Comparison of ENCODE assay signal across 7 mouse cellular contexts in genomic region chr9:63997439-63997838, GRCm38 (mm10). TPM values are rescaled to one million over a fixed set of nuclear protein-coding genes. Genes with fewer than 3 reads are reported as not detected.
DNase-seq lines count a peak whose midpoint lies in the region; ATAC-seq and TF ChIP-seq lines count a peak whose summit lies in the region.

No protein-coding gene starts in this region.

- H3K9me3 ChIP-seq in kidney, embryonic 15.5 days (replicated peaks): no peaks in the 10 kb centered on the region
- H3K9me3 ChIP-seq in ES-E14 (ENCODE audit: control insufficient read depth, insufficient read depth, low read depth, low read length): no peaks in the 10 kb centered on the region
- H3K9me3 ChIP-seq in limb, embryonic 12.5 days: no peaks in the 10 kb centered on the region

- 0 out of 2 replicates have a peak overlapping the region, but pooled peaks have one; percentile 13 for H3K4me2 ChIP-seq in kidney, embryonic 15.5 days
- no peak overlapping the region for H3K4me2 ChIP-seq in limb, embryonic 12.5 days

- no peak overlapping the region for H3K4me3 ChIP-seq in kidney, embryonic 15.5 days (replicated peaks)
- H3K4me3 ChIP-seq in ES-E14 (ENCODE audit: insufficient read depth in 1 of 2, low read depth in 1 of 2, low read length in 2 of 2, poor library complexity in 1 of 2, severe bottlenecking in 1 of 2): no peak overlapping the region
- H3K4me3 ChIP-seq in limb, embryonic 12.5 days (replicated peaks): no peak overlapping the region

- H3K4me1 ChIP-seq in kidney, embryonic 15.5 days: peaks cover 70% of the 10 kb centered on the region
- peaks cover 2 to 5% of the 10 kb centered on the region in 2 experiments; a peak in 1 of 4 replicates for H3K4me1 ChIP-seq in ES-E14 (ENCODE audit: control insufficient read depth in 2 of 2, insufficient read depth in 2 of 2, low read length in 2 of 2, poor library complexity in 1 of 2)
- H3K4me1 ChIP-seq in limb, embryonic 12.5 days (replicated peaks): peaks cover 58% of the 10 kb centered on the region

- H3K36me3 ChIP-seq in kidney, embryonic 15.5 days: peaks cover 70% of the 10 kb centered on the region
- H3K36me3 ChIP-seq in ES-E14 (ENCODE audit: control insufficient read depth, insufficient read depth, low read length, poor library complexity, severe bottlenecking): peaks cover 2% of the 10 kb centered on the region; the same call in 1 of the 2 replicates
- peaks cover 86% of the 10 kb centered on the region for H3K36me3 ChIP-seq in limb, embryonic 12.5 days

- DNase-seq in kidney, adult 11 months: no peak
- no peak for DNase-seq in ES-E14 (ENCODE audit: low read depth, low spot score)
- DNase-seq in adrenal gland, postnatal 36 days: peak; percentile 85 to 87
- no peak for DNase-seq in urinary bladder, postnatal 25 days (ENCODE audit: low spot score)
- no peak for DNase-seq in thymus, postnatal 14 days

- WGBS in kidney, embryonic 15.5 days: 39% methylated on average over 4 of the region's 4 CpGs
- 75% methylated on average over 4 of the region's 4 CpGs for WGBS in limb, embryonic 12.5 days

- peak; percentile 54; the same call in 1 of the 2 replicates for ATAC-seq in kidney, embryonic 15.5 days (replicated peaks; ENCODE audit: low FRiP score)
- no peak for ATAC-seq in limb, embryonic 12.5 days (ENCODE audit: insufficient number of reproducible peaks, insufficient read depth, low FRiP score, low TSS enrichment, low read depth)

- peak overlapping the region; percentile 68 for H3K27ac ChIP-seq in kidney, embryonic 15.5 days
- no peak overlapping the region for H3K27ac ChIP-seq in ES-E14 (ENCODE audit: insufficient read depth, low read depth, low read length, poor library complexity, severe bottlenecking)
- peak overlapping the region; percentile 32 for H3K27ac ChIP-seq in limb, embryonic 12.5 days

- H3K9ac ChIP-seq in kidney, embryonic 15.5 days: no peak overlapping the region
- H3K9ac ChIP-seq in ES-E14 (ENCODE audit: insufficient read depth, low read depth, low read length, poor library complexity, severe bottlenecking): 0 out of 2 replicates have a peak overlapping the region, but pooled peaks have one; percentile 32
- no peak overlapping the region; the same call in 1 of the 2 replicates for H3K9ac ChIP-seq in limb, embryonic 12.5 days (replicated peaks)

- H3K27me3 ChIP-seq in kidney, embryonic 15.5 days: no peaks in the 10 kb centered on the region
- no peaks in the 10 kb centered on the region for H3K27me3 ChIP-seq in limb, embryonic 12.5 days

- in situ Hi-C loops in ES-E14 (cut with MboI; ENCODE audit: low sequenced_read_pairs in 2 of 2, unreplicated experiment in 2 of 2): no loop called here

TF ChIP-seq in ES-E14, 5 proteins besides CTCF, POLR2A, EP300 and RAD21:
- no peak for TF ChIP-seq ZC3H11A (IDR thresholded peaks at IDR 0.05; ENCODE audit: borderline replicate concordance, low read depth, low read length)
- no peak for TF ChIP-seq ZNF384 (IDR thresholded peaks at IDR 0.05; ENCODE audit: low read depth, low read length)
TF ChIP-seq in ES-E14: peak in this region for 0.

RNA-seq across cellular contexts. Expression of gene Smad6, which starts 24.4 kb away (rescaled TPM):
- 10.6 and 12.3 TPM in 2 replicates for polyA plus RNA-seq in kidney, embryonic 15.5 days (2015; fragmentation: Nextera tagmentation; extraction: Ambion mirVana)
- total RNA-seq in ES-E14 (2012; rRNA removed): 6.8 and 8.7 TPM in 2 replicates
- total RNA-seq in adrenal gland, postnatal 36 days (2021): 10 to 100 TPM in 1 of 2 experiments, 1 to 10 TPM in 1; 6.3 to 12.7 TPM
- polyA plus RNA-seq in limb, embryonic 12.5 days (2016; fragmentation: Nextera tagmentation; extraction: Ambion mirVana): 23.5 and 23.9 TPM in 2 replicates

Comparison
In these comparisons a context has a peak if more than half of its experiments do, and no peak if none do; other contexts are left out.
1. DNase-seq: peak in adrenal gland, postnatal 36 days (2 of 2); none in kidney, adult 11 months (single experiment), ES-E14 (single experiment), urinary bladder, postnatal 25 days (single experiment) and thymus, postnatal 14 days (single experiment).